Mouse (Mus musculus): Measurements from ENCODE around the gene Plekha5. TPM values are rescaled to one million over a fixed set of nuclear protein-coding genes. Genes with fewer than 3 reads are reported as not detected.
"Not testable (repeated sequence)": the region's sequence is repeated elsewhere in the genome, so short reads cannot be mapped to it uniquely, and the experiment has no call there.

The Plekha5 gene
- polyA plus RNA-seq, 1 experiment from 2014 or later, result 62.1 TPM

DNA sequence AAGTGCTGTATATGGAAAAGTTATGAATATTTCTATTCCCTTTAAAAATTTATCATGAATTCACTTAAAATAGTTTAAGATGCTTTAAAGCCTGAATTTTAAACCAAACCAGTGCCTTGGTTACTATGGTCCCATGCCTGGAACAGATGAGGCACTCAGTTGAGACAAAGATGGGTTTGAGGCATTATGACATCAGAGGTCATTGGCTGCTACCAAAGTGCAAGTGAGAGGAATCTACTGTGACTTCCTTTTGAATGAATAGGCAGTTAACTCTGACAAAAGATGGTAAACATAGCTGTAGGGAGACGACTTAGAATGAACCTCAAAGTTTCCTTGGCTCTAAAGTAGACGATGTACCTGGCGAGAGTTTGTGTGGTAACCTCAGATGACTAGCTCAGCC lies 92.3 kb downstream of the Plekha5 start:
- DNase-seq (ENCODE audit: low spot score) (no peak), ATAC-seq (replicated peaks; ENCODE audit: low FRiP score, low TSS enrichment, low read depth) (no peak)
- Histone ChIP-seq H3K9me3 (ENCODE audit: control insufficient read depth, low read length) (no peaks in the 10 kb centered on the region), H3K27ac (ENCODE audit: low read depth) (no peak overlapping the region), H3K4me2 (ENCODE audit: low read length) (no peak overlapping the region), H3K4me1 (replicated peaks; ENCODE audit: control insufficient read depth, insufficient read depth, low read length) (peaks cover 17% of the 10 kb centered on the region), H3K4me3 (ENCODE audit: low read depth, low read length) (no peak overlapping the region), H3K36me3 (ENCODE audit: control insufficient read depth, insufficient read depth, low read length) (no peaks in the 10 kb centered on the region), H3K9ac (ENCODE audit: low read length) (no peak overlapping the region), H3K27me3 (replicated peaks; ENCODE audit: control insufficient read depth, insufficient read depth, low read length) (no peaks in the 10 kb centered on the region)
- WGBS, result 71% methylated on average over 3 of the region's 3 CpGs

DNA sequence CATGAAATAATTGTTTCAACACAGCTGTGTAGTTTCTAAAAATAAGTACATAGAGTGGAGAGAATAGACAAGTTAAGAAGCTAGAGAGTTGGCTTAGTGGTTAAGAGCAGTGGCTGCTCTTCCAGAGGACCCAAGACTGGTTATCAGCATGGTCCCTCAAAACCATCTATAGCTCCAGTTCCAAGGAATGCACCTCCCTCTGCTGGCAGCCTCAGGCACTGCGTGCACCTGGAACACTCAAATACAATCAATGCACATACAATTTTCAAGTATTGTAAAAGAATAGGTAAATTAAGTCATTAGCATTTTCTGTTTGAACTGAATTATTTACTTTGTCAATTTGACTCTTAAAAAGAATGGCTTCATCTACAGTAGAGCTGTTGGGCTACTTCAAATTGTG lies 93.3 kb downstream of the Plekha5 start:
- H3K27me3 ChIP-seq (replicated peaks; ENCODE audit: control insufficient read depth, insufficient read depth, low read length), result no peaks in the 10 kb centered on the region
- H3K36me3 ChIP-seq (ENCODE audit: control insufficient read depth, insufficient read depth, low read length), result no peaks in the 10 kb centered on the region
- H3K9ac ChIP-seq (ENCODE audit: low read length), result no peak overlapping the region
- ATAC-seq (replicated peaks; ENCODE audit: low FRiP score, low TSS enrichment, low read depth) (no peak), DNase-seq (ENCODE audit: low spot score) (no peak)
- no peak overlapping the region for H3K4me2 ChIP-seq (ENCODE audit: low read length)
- peaks cover 20% of the 10 kb centered on the region for H3K4me1 ChIP-seq (replicated peaks; ENCODE audit: control insufficient read depth, insufficient read depth, low read length)
- H3K4me3 ChIP-seq (ENCODE audit: low read depth, low read length), result no peak overlapping the region
- no peaks in the 10 kb centered on the region for H3K9me3 ChIP-seq (ENCODE audit: control insufficient read depth, low read length)
- no peak overlapping the region for H3K27ac ChIP-seq (ENCODE audit: low read depth)
- 64% methylated on average over 1 of the region's 1 CpGs for WGBS

DNA sequence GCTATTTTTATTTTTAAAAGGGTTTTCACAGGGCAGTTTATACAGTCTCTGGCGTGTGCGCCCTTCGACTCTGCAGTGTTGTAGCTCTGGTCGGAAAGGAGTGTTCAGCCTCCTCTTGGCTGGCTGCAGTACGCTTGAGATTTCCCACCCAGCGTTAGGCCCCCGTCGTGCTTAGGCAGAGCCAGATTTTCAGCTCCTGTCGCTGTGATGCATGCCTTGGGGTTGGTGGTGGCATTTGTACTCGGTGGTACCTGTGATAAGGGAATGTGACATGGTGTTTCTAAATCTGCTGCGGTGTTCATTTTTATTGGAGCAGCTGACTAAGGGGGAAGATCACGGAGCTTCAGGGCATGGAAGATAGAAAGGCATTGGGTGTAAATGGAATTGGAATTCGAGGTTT lies 95.2 kb downstream of the Plekha5 start:
- no peak overlapping the region for H3K4me2 ChIP-seq (ENCODE audit: low read length)
- no peak overlapping the region for H3K27ac ChIP-seq (ENCODE audit: low read depth)
- 60% methylated on average over 13 of the region's 13 CpGs for WGBS
- peaks cover 22% of the 10 kb centered on the region for H3K4me1 ChIP-seq (replicated peaks; ENCODE audit: control insufficient read depth, insufficient read depth, low read length)
- DNase-seq (ENCODE audit: low spot score) (peak; percentile 50), ATAC-seq (replicated peaks; ENCODE audit: low FRiP score, low TSS enrichment, low read depth) (no peak)
- no peaks in the 10 kb centered on the region for H3K36me3 ChIP-seq (ENCODE audit: control insufficient read depth, insufficient read depth, low read length)
- H3K27me3 ChIP-seq (replicated peaks; ENCODE audit: control insufficient read depth, insufficient read depth, low read length), result no peaks in the 10 kb centered on the region
- no peak overlapping the region for H3K4me3 ChIP-seq (ENCODE audit: low read depth, low read length)
- no peaks in the 10 kb centered on the region for H3K9me3 ChIP-seq (ENCODE audit: control insufficient read depth, low read length)
- no peak overlapping the region for H3K9ac ChIP-seq (ENCODE audit: low read length)

DNA sequence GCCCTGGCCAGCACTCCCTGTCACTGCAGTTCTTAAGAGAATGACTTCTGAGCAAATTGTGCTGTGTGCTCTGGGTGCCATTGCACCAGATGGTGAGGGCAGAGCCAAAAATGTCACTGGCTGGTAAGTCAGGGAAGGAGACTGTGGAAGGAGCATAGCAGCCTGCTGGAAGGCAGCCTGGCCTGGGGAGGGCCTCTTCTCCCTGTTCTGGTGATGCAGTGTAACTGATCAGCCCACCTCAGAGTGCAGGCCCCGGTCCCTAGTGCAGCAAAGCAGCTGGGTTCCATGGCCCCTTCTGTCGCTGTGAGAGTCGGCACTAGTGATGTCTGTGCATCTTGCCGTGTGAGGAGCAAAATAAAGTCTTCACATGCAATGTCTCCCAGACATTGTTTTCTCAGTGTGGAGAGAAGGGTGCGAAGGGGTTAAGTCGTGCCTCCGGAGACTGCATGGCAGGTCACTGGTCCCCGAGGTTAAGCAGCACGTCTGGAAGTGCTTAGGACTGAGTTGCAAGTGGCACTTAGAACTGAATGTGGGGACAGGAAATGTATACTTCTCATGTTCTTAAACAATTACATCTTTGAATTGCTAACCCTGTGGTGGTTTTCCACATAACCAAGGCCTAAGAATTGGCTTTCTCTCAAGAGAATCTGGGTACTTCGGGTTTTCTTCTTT lies 95.8 kb downstream of the Plekha5 start:
- Histone ChIP-seq H3K4me1 (replicated peaks; ENCODE audit: control insufficient read depth, insufficient read depth, low read length) (peaks cover 19% of the 10 kb centered on the region), H3K27me3 (replicated peaks; ENCODE audit: control insufficient read depth, insufficient read depth, low read length) (no peaks in the 10 kb centered on the region), H3K27ac (ENCODE audit: low read depth) (no peak overlapping the region), H3K4me2 (ENCODE audit: low read length) (no peak overlapping the region), H3K4me3 (ENCODE audit: low read depth, low read length) (no peak overlapping the region), H3K9ac (ENCODE audit: low read length) (no peak overlapping the region), H3K9me3 (ENCODE audit: control insufficient read depth, low read length) (no peaks in the 10 kb centered on the region), H3K36me3 (ENCODE audit: control insufficient read depth, insufficient read depth, low read length) (peaks cover 1% of the 10 kb centered on the region; the same call in 1 of the 2 replicates)
- peak; percentile 57 for DNase-seq (ENCODE audit: low spot score)
- 47% methylated on average over 10 of the region's 10 CpGs for WGBS
- ATAC-seq (replicated peaks; ENCODE audit: low FRiP score, low TSS enrichment, low read depth), result 0 out of 2 replicates have a peak, but pooled peaks have one; percentile 13

DNA sequence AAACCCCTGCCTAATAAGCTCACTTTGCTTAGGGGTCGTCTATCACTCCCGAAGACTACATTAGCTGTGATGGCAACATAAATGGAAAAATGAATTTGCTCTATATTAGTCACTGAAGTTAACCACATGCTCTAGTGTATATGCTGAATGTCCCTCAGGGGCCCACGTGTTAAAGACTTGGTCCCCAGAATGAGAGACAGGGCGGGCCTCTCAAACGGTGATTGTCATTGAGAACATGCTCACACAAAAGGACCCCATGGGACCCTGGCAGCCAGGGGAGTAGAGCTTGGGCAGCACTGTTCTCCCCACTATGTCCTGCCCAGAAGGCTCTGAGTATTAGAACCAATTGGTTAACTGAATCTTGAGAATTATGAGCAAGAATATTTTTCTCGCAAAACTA lies 97.1 kb downstream of the Plekha5 start:
- Histone ChIP-seq H3K4me3 (ENCODE audit: low read depth, low read length) (no peak overlapping the region), H3K4me2 (ENCODE audit: low read length) (no peak overlapping the region), H3K27ac (ENCODE audit: low read depth) (no peak overlapping the region), H3K4me1 (replicated peaks; ENCODE audit: control insufficient read depth, insufficient read depth, low read length) (peaks cover 15% of the 10 kb centered on the region), H3K9me3 (ENCODE audit: control insufficient read depth, low read length) (no peaks in the 10 kb centered on the region), H3K9ac (ENCODE audit: low read length) (no peak overlapping the region), H3K27me3 (replicated peaks; ENCODE audit: control insufficient read depth, insufficient read depth, low read length) (no peaks in the 10 kb centered on the region), H3K36me3 (ENCODE audit: control insufficient read depth, insufficient read depth, low read length) (peaks cover 13% of the 10 kb centered on the region)
- no peak for ATAC-seq (replicated peaks; ENCODE audit: low FRiP score, low TSS enrichment, low read depth)
- DNase-seq (ENCODE audit: low spot score), result peak; percentile 49
- WGBS, result 72% methylated on average over 6 of the region's 6 CpGs

DNA sequence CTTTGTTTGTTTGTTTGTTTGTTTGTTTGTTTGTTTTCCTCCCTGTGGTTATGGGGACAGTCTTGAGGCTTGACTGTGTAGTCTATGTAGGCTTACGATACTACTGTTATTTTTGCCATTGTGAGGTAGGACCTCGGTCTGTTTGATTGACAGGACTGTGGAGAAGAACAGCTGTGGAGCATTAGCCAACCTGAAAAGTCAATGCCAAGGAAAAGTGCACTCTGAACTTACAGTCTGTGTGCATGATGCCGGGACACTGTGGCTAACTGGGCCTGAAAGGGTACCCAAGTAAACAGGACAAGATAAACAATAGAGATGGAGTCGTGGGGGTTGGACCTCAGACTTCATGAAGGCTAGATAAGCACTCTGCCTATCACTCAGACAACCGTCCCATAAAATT lies 98.0 kb downstream of the Plekha5 start:
- WGBS, result 61% methylated on average over 5 of the region's 5 CpGs
- Histone ChIP-seq H3K4me2 (ENCODE audit: low read length) (no peak overlapping the region), H3K27ac (ENCODE audit: low read depth) (no peak overlapping the region), H3K9me3 (ENCODE audit: control insufficient read depth, low read length) (no peaks in the 10 kb centered on the region), H3K27me3 (replicated peaks; ENCODE audit: control insufficient read depth, insufficient read depth, low read length) (no peaks in the 10 kb centered on the region), H3K9ac (ENCODE audit: low read length) (no peak overlapping the region), H3K4me1 (replicated peaks; ENCODE audit: control insufficient read depth, insufficient read depth, low read length) (peaks cover 15% of the 10 kb centered on the region), H3K4me3 (ENCODE audit: low read depth, low read length) (no peak overlapping the region), H3K36me3 (ENCODE audit: control insufficient read depth, insufficient read depth, low read length) (peaks cover 18% of the 10 kb centered on the region)
- DNase-seq (ENCODE audit: low spot score) (peak; percentile 43), ATAC-seq (replicated peaks; ENCODE audit: low FRiP score, low TSS enrichment, low read depth) (no peak)

DNA sequence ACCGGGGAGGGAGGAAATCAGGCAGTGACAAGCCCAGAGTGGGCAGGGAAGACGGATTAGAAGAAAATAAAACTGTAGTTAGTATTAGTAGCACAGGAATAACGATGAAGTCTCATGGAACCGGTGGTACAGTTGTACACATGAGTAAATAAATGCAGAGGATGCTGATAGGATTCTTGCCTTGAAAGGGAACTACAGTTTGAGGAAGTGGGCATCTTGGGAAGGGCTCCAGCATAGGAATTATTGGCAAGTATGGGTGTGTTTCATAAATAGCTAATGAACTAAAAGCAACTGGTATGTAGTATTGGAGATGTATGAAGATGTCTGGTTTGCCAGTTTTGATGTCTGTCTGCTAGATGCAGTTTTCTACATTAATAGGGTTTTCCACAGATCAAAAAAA lies 99.7 kb downstream of the Plekha5 start:
- Histone ChIP-seq H3K4me2 (ENCODE audit: low read length) (no peak overlapping the region), H3K4me1 (replicated peaks; ENCODE audit: control insufficient read depth, insufficient read depth, low read length) (peaks cover 15% of the 10 kb centered on the region), H3K9ac (ENCODE audit: low read length) (no peak overlapping the region), H3K27me3 (replicated peaks; ENCODE audit: control insufficient read depth, insufficient read depth, low read length) (no peaks in the 10 kb centered on the region), H3K4me3 (ENCODE audit: low read depth, low read length) (no peak overlapping the region), H3K9me3 (ENCODE audit: control insufficient read depth, low read length) (no peaks in the 10 kb centered on the region), H3K27ac (ENCODE audit: low read depth) (no peak overlapping the region), H3K36me3 (ENCODE audit: control insufficient read depth, insufficient read depth, low read length) (peaks cover 34% of the 10 kb centered on the region)
- ATAC-seq (replicated peaks; ENCODE audit: low FRiP score, low TSS enrichment, low read depth), result no peak
- WGBS, result 85% methylated on average over 4 of the region's 4 CpGs
- DNase-seq (ENCODE audit: low spot score), result peak; percentile 15

DNA sequence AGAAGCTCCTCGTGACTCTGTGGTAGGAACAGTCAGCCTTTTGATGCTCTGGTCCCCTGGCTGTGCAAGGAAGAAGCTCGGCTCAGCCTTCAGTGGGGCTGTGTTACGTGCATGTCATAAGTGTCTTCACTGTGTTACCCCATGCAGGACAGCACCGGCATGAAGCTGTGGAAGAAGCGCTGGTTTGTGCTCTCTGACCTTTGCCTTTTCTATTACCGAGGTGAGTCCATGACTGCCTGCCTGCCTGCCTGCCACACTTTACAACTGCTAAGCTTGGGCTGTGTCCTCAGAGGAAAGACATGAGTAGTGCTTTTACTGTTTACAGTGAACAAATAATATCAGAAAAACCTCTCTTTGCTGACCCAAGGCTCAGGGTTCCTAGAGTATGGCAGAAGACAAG lies 104.6 kb downstream of the Plekha5 start:
- Histone ChIP-seq H3K36me3 (ENCODE audit: control insufficient read depth, insufficient read depth, low read length) (peaks cover 56% of the 10 kb centered on the region), H3K4me2 (ENCODE audit: low read length) (no peak overlapping the region), H3K9ac (ENCODE audit: low read length) (no peak overlapping the region), H3K27me3 (replicated peaks; ENCODE audit: control insufficient read depth, insufficient read depth, low read length) (no peaks in the 10 kb centered on the region), H3K4me1 (replicated peaks; ENCODE audit: control insufficient read depth, insufficient read depth, low read length) (0 out of 2 replicates have a peak, but pooled peaks cover under 1% of the 10 kb centered on the region), H3K27ac (ENCODE audit: low read depth) (no peak overlapping the region), H3K9me3 (ENCODE audit: control insufficient read depth, low read length) (no peaks in the 10 kb centered on the region), H3K4me3 (ENCODE audit: low read depth, low read length) (no peak overlapping the region)
- 80% methylated on average over 6 of the region's 6 CpGs for WGBS
- no peak for DNase-seq (ENCODE audit: low spot score)
- no peak for ATAC-seq (replicated peaks; ENCODE audit: low FRiP score, low TSS enrichment, low read depth)

DNA sequence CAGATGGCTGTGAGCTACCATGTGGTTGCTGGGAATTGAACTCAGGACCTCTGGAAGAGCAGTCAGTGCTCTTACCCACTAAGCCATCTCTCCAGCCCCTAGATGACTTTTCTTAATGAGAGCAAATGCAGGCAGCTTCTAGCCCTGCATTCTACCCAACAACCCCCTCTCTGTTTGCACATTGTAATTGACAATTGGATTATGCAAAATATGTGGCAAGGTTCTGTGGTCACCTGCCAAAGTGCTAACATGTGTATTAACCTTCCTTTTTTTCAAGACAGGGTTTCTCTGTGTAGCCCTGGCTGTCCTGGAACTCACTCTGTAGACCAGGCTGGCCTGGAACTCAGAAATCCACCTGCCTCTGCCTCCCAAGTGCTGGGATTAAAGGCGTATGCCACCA lies 109.0 kb downstream of the Plekha5 start:
- not testable (repeated sequence) for H3K4me2 ChIP-seq (ENCODE audit: low read length); H3K27me3 ChIP-seq (replicated peaks; ENCODE audit: control insufficient read depth, insufficient read depth, low read length); H3K9me3 ChIP-seq (ENCODE audit: control insufficient read depth, low read length); H3K27ac ChIP-seq (ENCODE audit: low read depth); H3K9ac ChIP-seq (ENCODE audit: low read length); ATAC-seq (replicated peaks; ENCODE audit: low FRiP score, low TSS enrichment, low read depth); H3K4me1 ChIP-seq (replicated peaks; ENCODE audit: control insufficient read depth, insufficient read depth, low read length); H3K4me3 ChIP-seq (ENCODE audit: low read depth, low read length)
- DNase-seq (ENCODE audit: low spot score), result peak; percentile 24
- 91% methylated on average over 1 of the region's 1 CpGs for WGBS
- peaks cover 64% of the 10 kb centered on the region for H3K36me3 ChIP-seq (ENCODE audit: control insufficient read depth, insufficient read depth, low read length)

All from intestine, embryonic 14.5 days (tissue).